In genomic region chr12:118845351-118845750, GRCm38 (mm10) we compare ENCODE assay signal across 31 mouse cellular contexts. TPM values are rescaled to one million over a fixed set of nuclear protein-coding genes. Genes with fewer than 3 reads are reported as not detected.
"Had no signal": no experiment of that assay in that cellular context is flagged by ENCODE, and none has a peak within 500 bp of the region (broad histone marks: within the 10 kb centered on the region; RNA-seq: fewer than 3 reads in every experiment).

No protein-coding gene starts in this region.

- H3K27ac ChIP-seq: heart, adult 2 months; heart, embryonic 13.5 days; heart, embryonic 15.5 days; hindbrain, embryonic 13.5 days; hindbrain, embryonic 15.5 days; hindbrain, postnatal 0 days; kidney, embryonic 15.5 days; kidney, postnatal 0 days; limb, embryonic 13.5 days; limb, embryonic 15.5 days; liver, embryonic 12.5 days had no signal

- H3K36me3 ChIP-seq: heart, embryonic 13.5 days; heart, embryonic 15.5 days; hindbrain, embryonic 13.5 days; hindbrain, embryonic 15.5 days; kidney, embryonic 15.5 days; limb, embryonic 13.5 days; limb, embryonic 15.5 days; liver, embryonic 12.5 days had no signal

- DNase-seq: gastrocnemius, postnatal 14 days; gastrocnemius, postnatal 36 days; heart, adult 11 months; heart, adult 2 months; heart, postnatal 14 days; heart, postnatal 36 days; kidney, adult 11 months; kidney, adult 2 months; kidney, adult 9 months; kidney, postnatal 14 days; kidney, postnatal 36 days; layer of hippocampus, adult 9-11 months; layer of hippocampus, postnatal 36 days; left cerebral cortex, postnatal 4 days had no signal

- H3K9ac ChIP-seq: heart, embryonic 13.5 days; heart, embryonic 15.5 days; hindbrain, embryonic 13.5 days; hindbrain, embryonic 15.5 days; kidney, embryonic 15.5 days; limb, embryonic 13.5 days; limb, embryonic 15.5 days; liver, embryonic 12.5 days had no signal

- ATAC-seq: hindbrain, postnatal 0 days; intestine, embryonic 16.5 days; liver, embryonic 12.5 days had no signal

- H3K4me2 ChIP-seq: heart, embryonic 11.5 days; heart, embryonic 13.5 days; hindbrain, embryonic 15.5 days; kidney, embryonic 15.5 days; limb, embryonic 13.5 days; limb, embryonic 15.5 days; liver, embryonic 12.5 days had no signal

- H3K9me3 ChIP-seq: heart, embryonic 13.5 days; heart, embryonic 15.5 days; hindbrain, embryonic 13.5 days; hindbrain, embryonic 15.5 days; kidney, embryonic 15.5 days; limb, embryonic 13.5 days; limb, embryonic 15.5 days; liver, embryonic 12.5 days had no signal

- H3K4me3 ChIP-seq: heart, adult 2 months; heart, embryonic 13.5 days; heart, embryonic 15.5 days; hindbrain, embryonic 13.5 days; hindbrain, embryonic 15.5 days; kidney, embryonic 15.5 days; limb, embryonic 13.5 days; liver, embryonic 12.5 days had no signal

RNA-seq across cellular contexts. Expression of gene Sp8, which starts 0.8 kb away (rescaled TPM):
- polyA plus RNA-seq: gonadal fat pad, adult 2 months; heart, adult 2 months; heart, embryonic 13.5 days; heart, embryonic 15.5 days; heart, postnatal 0 days; intestine, embryonic 14.5 days; intestine, embryonic 16.5 days; kidney, adult 2 months; kidney, embryonic 15.5 days; kidney, postnatal 0 days; large intestine, adult 2 months; liver, adult 2 months had no signal
